16 mouse cellular contexts compared by ENCODE assay signal in the genomic region with DNA sequence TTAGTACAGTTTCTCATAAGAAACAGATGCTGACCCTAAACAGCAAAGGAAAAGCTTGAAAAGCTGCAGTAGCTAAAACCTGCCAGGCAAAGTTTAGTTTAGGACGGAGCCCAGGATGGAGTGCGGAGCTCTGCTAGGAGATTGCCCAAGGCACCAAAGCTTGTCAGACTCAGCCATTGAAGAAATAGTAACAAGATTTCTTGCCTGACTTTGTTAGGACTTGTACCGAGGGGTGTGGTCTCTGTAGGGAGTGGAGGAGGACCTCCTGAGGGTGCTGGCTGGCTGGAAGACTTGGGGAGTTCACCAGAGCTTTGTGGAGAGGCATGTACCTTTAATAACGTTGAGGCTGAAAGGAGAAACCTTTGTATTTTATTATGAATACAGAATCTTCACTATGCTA. TPM values are rescaled to one million over a fixed set of nuclear protein-coding genes. Genes with fewer than 3 reads are reported as not detected.
A peak's percentile ranks its signal among the peaks of the same experiment; 100 is the strongest.
DNase-seq lines count a peak whose midpoint lies in the region; ATAC-seq lines count a peak whose summit lies in the region.
"Had no signal": no experiment of that assay in that cellular context is flagged by ENCODE, and none has a peak within 500 bp of the region (broad histone marks: within the 10 kb centered on the region; RNA-seq: fewer than 3 reads in every experiment).

No protein-coding gene starts in this region.

- WGBS in forebrain, embryonic 13.5 days, result 61% methylated on average over 4 of the region's 4 CpGs
- 77% methylated on average over 4 of the region's 4 CpGs for WGBS in forebrain, embryonic 11.5 days
- WGBS in midbrain, embryonic 13.5 days, result 67% methylated on average over 4 of the region's 4 CpGs

- no peak for DNase-seq in forebrain, embryonic 11.5 days (ENCODE audit: low spot score)
- DNase-seq in urinary bladder, postnatal 14 days (ENCODE audit: low spot score), result peak; percentile 61
- no peak for DNase-seq in urinary bladder, postnatal 4 days (ENCODE audit: low spot score in 2 of 2)
- DNase-seq in heart, adult 9 months (ENCODE audit: low spot score in 2 of 2), result no peak
- DNase-seq in cerebellum, adult 9-10 months, result no peak
- DNase-seq: adrenal gland, postnatal 14 days; heart, postnatal 10 days; kidney, adult 9 months; layer of hippocampus, postnatal 36 days; lung, postnatal 4 days; retina, postnatal 1 day; thymus, adult 2 months had no signal

- H3K4me3 ChIP-seq in forebrain, embryonic 13.5 days, result no peak overlapping the region
- no peak overlapping the region for H3K4me3 ChIP-seq in forebrain, embryonic 11.5 days (ENCODE audit: low read depth, low read length)
- H3K4me3 ChIP-seq in midbrain, embryonic 13.5 days (replicated peaks), result 0 out of 2 replicates have a peak overlapping the region, but pooled peaks have one; percentile 11

- peaks cover 31% of the 10 kb centered on the region for H3K36me3 ChIP-seq in forebrain, embryonic 13.5 days (ENCODE audit: poor library complexity, severe bottlenecking)
- H3K36me3 ChIP-seq in forebrain, embryonic 11.5 days (ENCODE audit: control insufficient read depth, insufficient read depth, low read length), result peaks cover 2% of the 10 kb centered on the region; the same call in 1 of the 2 replicates
- peaks cover 24% of the 10 kb centered on the region for H3K36me3 ChIP-seq in midbrain, embryonic 13.5 days

- H3K27me3 ChIP-seq in forebrain, embryonic 13.5 days, result no peaks in the 10 kb centered on the region
- H3K27me3 ChIP-seq in forebrain, embryonic 11.5 days (ENCODE audit: control insufficient read depth, insufficient read depth, low read length), result no peaks in the 10 kb centered on the region
- H3K27me3 ChIP-seq in midbrain, embryonic 13.5 days, result no peaks in the 10 kb centered on the region

- no peak for ATAC-seq in forebrain, embryonic 13.5 days
- ATAC-seq in forebrain, embryonic 11.5 days (replicated peaks; ENCODE audit: low FRiP score), result no peak
- no peak for ATAC-seq in midbrain, embryonic 13.5 days
- no peak for ATAC-seq in frontal cortex, adult (ENCODE audit: low TSS enrichment)

- H3K9ac ChIP-seq in forebrain, embryonic 13.5 days, result peak overlapping the region; percentile 22; the same call in 1 of the 2 replicates
- H3K9ac ChIP-seq in forebrain, embryonic 11.5 days (ENCODE audit: low read length), result no peak overlapping the region
- H3K9ac ChIP-seq in midbrain, embryonic 13.5 days (replicated peaks), result no peak overlapping the region
- H3K9ac ChIP-seq: liver, embryonic 14.5 days had no signal

- no peaks in the 10 kb centered on the region for H3K9me3 ChIP-seq in forebrain, embryonic 13.5 days (replicated peaks)
- no peaks in the 10 kb centered on the region for H3K9me3 ChIP-seq in forebrain, embryonic 11.5 days (ENCODE audit: control insufficient read depth, low read length)
- no peaks in the 10 kb centered on the region for H3K9me3 ChIP-seq in midbrain, embryonic 13.5 days

- peak overlapping the region; percentile 19; the same call in 1 of the 2 replicates for H3K4me2 ChIP-seq in forebrain, embryonic 13.5 days
- H3K4me2 ChIP-seq in forebrain, embryonic 11.5 days (ENCODE audit: low read depth, low read length, severe bottlenecking), result no peak overlapping the region
- peak overlapping the region; percentile 41 for H3K4me2 ChIP-seq in midbrain, embryonic 13.5 days (replicated peaks)

- H3K4me1 ChIP-seq in forebrain, embryonic 13.5 days, result peaks cover 56% of the 10 kb centered on the region
- H3K4me1 ChIP-seq in forebrain, embryonic 11.5 days (replicated peaks; ENCODE audit: control insufficient read depth, insufficient read depth, low read length), result no peaks in the 10 kb centered on the region
- H3K4me1 ChIP-seq in midbrain, embryonic 13.5 days (replicated peaks), result peaks cover 66% of the 10 kb centered on the region

- H3K27ac ChIP-seq in forebrain, embryonic 13.5 days, result no peak overlapping the region
- no peak overlapping the region for H3K27ac ChIP-seq in forebrain, embryonic 11.5 days (ENCODE audit: low read depth, low read length)
- H3K27ac ChIP-seq in midbrain, embryonic 13.5 days, result no peak overlapping the region
- H3K27ac ChIP-seq: liver, embryonic 14.5 days had no signal

RNA-seq across cellular contexts. Expression of gene Hmgcs1, which starts 5.5 kb away (rescaled TPM):
- 322 and 362 TPM in 2 replicates for polyA plus RNA-seq in forebrain, embryonic 13.5 days (2015; fragmentation: Nextera tagmentation; extraction: Ambion mirVana)
- polyA plus RNA-seq in forebrain, embryonic 11.5 days (2014; fragmentation: Nextera tagmentation; extraction: Ambion mirVana), result 389 and 403 TPM in 2 replicates
- 455 and 504 TPM in 2 replicates for polyA plus RNA-seq in midbrain, embryonic 13.5 days (2015; fragmentation: Nextera tagmentation; extraction: Ambion mirVana)
